Mouse (Mus musculus) yolk sac, embryonic 10.5 days (tissue): ENCODE results near the gene Lrrc46.

Experiments
- DNase-seq: peaks from one replicate; pipeline ENCODE4 v3.0.0-alpha.2; 2017; ENCODE audit warnings: low spot score

Gene Lrrc46

DNA sequence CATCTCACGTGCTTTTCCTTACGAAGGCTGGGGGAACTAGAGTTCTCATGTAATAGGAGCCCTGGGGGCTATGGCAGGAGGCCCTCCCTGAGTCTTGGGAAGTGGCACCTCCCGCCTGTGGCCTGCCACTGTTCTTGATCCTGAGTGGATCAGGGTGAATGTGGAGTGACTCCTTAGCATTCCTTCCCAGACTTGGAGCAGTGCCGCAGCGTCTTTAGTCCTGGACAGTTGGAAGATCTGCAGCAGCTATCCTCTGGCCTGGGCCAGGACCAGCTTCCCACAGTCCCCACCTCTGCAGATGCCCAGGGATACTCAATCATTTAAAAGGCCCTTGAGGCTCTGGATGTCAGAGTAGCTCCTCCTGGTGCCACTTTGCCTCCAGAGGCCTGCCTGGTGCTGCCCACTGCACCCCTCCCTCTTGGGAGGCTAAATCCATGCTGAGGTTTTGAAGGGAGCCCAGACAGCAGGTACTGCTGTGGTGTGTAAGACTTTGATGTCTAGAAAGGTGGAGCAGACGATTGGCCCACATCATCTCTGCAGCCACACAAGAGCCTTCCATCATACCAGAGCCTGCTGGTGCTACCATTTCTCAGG, 8.4 kb upstream of the Lrrc46 start:
- DNase-seq = no peak

DNA sequence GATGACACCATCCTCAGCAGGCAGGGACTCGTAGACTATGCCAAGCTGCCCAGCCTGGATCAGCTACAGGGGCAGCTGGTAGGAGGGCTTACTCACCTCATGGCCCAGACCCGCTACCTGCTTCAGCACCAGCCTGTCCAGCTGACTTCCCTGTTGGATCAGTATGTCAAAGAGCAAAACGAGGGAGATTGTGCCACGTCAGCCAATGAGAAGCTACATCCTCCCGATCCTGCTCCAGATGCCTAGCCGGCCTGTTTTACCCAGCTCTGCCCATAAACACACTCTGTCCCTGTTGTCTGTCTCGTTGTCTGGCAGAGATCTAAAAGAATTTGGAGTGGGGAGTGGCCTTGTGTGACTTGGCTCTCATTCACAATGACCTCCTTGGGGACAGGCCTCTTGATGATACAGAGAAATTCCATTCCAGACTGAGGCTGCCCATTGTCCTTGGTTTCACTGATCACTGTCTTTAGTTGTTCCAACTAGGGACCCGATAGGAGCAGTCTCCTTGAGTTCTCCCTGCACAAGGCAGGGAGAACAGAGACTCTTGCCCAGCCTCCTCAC, 7.0 kb upstream of the Lrrc46 start:
- no peak for DNase-seq

DNA sequence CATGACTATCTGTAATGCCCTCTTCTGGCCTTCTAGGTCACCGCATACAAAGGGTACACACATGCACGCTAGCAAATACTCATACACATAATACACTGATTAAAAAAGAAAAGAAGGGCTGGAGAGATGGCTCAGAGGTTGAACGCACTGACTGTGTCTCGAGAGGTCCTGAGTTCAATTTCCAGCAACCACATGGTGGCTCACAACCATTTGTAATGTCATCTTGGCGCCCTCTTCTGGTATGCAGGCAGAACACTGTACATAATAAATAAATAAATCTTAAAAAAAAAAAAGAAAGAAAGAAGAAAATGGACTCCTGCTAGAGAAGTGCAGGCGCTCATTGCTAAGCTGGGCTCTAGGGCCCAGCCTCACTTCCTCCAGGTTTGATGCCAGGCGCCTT, 4.7 kb upstream of the Lrrc46 start:
- DNase-seq = no peak

DNA sequence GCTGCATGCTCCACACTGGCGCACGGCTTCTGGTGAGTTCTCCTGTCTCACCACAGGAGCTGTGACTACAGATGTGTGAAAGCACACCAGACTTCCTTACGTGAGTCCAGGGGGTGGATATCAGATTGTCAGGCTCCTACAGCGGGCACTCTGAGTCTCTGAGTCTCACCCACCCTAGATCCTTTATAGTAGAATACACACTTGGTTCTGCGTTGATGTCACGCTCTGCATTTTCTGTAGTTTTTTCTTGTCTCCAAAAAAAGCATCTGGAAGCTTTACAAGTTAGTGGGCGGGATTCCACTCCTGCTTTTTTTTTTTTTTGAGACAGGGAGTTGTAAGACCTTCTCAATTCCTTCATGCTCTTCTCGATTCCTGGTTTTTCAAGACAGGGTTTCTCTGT, 3.7 kb upstream of the Lrrc46 start:
- no peak for DNase-seq

DNA sequence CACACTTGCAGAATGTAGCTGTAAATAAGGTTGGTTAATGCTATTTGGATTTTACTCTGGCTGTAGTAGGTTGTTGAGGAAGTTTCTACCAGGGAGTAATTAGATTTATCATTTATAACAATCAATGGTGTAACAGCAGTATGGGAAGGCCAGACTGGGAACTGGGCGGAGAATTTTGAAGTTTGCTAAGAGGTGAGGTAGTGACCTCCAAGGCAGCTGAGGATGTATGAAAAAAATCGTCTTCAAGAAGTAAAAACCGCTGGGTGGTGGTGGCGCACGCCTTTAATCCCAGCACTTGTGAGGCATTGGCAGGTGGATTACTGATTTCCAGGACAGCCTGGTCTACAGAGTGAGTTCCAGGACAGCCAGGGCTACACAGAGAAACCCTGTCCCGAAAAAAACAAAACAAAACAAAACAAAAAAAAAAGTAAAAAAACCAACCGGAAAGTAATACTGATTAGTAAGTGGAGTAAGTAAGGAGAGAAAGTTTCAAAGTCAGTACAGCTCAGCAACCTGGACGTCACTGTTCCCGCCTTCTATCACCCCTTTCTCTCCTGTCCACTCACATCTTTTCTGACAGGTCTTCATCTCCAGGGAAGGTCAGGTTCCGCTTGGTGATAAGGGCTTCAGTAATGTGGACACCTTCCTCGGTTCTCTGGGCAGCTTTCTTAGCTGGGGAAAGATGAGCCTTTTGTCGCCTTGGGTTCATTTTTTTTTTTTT, 746 bp downstream of the Lrrc46 start:
- no peak for DNase-seq

DNA sequence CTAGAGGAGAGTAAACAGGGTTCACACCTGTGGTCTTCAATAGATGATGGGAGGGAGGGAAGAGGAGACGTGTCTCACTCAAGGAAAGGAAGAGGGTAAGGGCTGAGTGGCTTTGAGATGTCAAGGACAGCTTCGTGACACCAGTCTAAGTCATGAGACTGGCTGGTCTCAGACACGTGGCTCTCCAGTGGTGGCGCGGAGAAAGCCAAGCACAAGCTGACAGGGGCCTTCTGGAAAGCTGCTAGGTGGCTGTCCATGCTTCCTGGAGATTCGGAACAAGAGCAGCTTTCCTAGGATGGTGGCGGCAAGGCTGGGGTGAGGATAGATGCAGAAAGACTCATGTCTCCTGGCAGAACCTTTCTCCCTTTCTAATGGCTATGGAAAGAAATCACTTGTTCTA, 2.3 kb downstream of the Lrrc46 start:
- DNase-seq = no peak

DNA sequence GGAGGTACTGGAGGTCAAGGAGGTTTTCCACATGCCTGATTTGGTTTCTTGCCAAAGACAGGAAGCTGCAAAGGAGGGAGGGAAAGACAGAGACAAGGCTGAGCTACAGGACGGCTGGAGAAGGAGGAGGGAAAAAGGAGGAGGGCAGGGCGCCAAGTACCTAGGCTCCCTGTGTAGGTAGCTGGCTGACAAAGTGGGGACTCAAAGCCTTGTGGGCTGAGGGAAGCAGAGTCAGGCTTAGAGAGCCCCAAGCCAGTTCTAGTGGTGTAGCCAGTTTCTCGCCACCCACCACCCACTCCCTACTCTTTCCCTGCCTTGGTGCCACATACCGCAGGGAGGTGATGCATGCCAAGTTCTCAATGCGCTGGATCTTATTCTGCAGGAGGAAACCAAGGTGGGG, 5.1 kb downstream of the Lrrc46 start:
- no peak for DNase-seq

DNA sequence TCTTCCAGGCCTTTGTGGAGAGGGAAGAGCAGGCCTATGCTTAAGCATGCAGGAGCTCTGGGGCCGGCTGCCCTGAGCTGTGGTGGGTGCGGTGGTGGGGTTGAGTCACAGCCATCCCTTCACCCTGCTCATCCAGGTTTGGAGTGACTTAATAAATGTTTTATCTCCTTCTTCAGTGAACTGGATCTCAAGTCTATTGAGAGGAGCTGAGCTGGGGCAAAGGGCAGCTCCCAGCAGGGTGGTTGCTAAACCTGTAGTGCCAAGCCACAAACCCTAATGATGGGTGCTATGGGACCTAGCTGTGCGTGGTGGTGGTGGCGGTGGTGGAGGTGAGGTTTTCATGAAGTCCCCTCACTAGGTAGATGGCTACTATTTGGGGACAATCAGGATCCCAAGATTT, 7.4 kb downstream of the Lrrc46 start:
- DNase-seq = no peak

DNA sequence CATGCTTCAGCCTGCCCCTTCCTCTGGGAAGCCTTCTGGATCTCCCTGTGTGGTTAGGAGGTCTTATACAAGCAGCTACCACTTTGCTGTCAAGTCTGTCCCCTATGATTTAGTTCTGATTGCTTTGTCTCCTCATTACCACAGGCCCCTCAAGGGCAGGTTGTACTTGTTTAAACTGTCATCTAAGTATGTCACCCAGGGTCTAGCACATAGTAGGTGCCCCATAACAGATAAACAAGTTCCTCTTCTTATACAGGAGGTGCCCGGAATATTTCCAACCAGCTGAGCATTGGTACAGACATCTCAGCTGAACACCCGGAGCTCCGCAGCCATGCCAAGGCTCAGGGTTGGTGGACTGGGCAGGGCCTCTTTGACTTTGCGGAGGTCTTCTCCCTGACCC, 8.7 kb downstream of the Lrrc46 start:
- no peak for DNase-seq

DNA sequence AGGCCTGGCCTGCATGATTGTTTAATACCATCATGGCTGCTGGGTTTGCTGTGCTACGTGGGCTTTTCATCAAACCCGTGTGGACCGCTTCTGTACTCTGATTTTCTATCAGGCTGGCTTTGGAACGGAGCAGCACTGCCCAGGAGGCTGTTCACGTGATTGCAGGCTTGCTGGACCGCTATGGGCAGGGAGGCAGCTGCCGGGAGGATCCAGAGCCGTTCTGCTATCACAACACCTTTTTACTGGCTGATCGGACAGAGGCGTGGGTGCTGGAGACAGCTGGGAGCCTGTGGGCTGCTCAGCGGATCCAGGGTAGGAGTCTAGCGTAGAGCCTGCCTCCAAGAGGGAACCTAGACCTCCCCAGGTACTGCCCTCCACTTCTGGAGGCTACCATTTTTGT, 9.2 kb downstream of the Lrrc46 start:
- DNase-seq = no peak

DNA sequence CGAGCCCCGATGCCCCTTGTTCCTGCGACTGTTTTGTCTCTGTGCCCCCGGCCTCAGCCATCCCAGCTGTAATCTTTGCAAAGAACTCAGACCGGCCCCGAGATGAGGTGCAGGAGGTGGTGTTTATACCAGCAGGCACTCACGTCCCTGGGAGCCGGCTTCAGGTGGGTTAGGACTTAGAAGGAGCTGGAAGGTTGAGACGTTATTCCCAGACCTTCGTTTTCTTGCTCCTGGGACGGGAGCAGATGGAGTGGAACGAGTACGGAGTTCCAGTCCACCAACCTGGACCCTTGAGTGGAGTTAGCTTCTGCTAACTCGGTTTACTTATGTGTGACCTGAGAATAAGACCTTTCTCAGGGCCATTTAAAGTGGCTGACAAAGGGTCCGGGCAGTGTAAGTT, 10.8 kb downstream of the Lrrc46 start:
- no peak for DNase-seq

DNA sequence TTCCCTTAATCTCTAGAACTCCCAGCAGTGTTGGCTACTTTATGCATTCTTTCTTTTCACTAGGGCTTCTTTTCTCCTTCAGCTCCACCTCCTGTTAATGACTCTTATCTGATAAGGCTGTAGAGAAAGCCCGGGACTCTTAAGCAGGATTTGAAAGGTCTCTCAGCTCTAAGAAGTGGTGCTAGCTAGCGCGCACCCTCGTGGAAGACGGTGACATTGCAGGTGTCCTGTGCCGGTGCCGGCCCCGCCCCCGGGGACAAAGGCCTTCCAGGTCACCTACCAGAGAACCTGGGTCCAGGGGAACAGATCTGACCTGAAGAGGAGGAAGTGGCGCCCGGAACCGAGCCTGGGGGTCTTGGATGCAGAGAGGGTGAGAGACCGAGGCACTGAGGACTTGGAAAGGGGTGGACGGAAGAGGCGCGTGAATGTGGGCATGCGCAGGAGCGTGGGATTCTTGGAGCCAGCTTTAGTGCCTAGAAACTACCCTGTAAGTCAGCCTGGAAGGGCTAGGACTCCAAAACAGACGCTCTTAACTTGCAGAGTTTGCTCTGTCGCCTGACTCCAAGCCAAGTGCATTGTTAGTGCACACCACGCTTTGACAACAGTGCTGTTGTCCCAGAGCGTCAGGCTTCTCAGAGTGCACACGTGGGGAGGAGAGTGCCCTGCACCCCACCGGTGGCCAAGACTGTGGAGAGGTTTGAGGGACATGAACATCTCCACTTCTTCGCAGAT, 11.4 kb downstream of the Lrrc46 start, which contains the start of gene Scrn2:
Gene Scrn2, plus strand, starts transcription at position 253 of the 732 bp plus-strand sequence.
- DNase-seq = peak; percentile 92

DNA sequence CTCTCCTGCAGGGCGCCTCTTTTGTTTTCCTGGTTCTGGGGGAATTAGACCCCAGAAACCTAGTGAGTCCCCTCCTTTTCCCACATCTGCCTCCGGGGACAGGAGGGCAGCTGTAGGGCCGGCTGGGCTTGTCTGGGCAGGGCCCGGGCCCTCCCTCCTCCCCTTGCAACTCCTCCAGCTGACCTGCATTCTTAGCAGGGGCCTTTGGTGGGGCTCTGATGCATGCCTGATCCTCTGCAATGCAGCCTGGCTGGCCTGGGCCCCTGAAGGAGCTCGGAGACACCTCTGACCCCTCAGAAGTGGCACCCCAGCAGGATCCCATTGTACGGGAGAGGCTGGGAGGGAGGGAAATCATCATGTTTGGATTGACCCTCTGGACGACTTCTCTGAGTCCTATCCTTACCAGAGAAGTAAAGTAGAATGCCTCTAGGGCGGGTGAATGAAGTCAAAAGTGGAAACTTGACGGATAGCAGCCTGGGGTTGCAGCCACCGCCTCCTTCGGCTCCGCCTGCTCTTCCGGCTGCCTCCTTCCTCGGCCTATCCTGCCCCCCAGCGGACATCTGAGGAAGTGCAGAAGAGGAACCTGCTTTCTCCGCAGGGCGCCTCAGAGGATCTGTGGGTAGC, 15.4 kb downstream of the Lrrc46 start:
- peak; percentile 78 for DNase-seq

DNA sequence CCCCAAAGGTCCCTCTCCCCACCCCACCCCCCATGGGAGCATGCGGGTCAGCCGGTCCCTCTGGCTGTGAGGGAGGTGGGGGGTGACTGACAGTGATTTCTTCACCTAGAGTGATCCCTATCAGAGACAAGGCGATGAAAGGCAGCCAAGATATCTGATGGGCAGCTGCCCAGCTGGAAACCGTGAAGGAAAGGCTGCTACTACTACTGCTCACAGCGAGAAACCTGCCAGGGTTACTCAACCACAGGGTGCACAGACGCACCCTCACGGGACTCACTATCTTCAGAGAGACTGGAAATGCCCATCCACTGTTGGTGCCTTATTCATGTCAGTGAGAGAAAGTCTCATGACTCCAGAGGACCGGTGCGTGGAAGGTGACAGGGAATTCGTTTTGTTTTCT, 16.2 kb downstream of the Lrrc46 start:
- no peak for DNase-seq

DNA sequence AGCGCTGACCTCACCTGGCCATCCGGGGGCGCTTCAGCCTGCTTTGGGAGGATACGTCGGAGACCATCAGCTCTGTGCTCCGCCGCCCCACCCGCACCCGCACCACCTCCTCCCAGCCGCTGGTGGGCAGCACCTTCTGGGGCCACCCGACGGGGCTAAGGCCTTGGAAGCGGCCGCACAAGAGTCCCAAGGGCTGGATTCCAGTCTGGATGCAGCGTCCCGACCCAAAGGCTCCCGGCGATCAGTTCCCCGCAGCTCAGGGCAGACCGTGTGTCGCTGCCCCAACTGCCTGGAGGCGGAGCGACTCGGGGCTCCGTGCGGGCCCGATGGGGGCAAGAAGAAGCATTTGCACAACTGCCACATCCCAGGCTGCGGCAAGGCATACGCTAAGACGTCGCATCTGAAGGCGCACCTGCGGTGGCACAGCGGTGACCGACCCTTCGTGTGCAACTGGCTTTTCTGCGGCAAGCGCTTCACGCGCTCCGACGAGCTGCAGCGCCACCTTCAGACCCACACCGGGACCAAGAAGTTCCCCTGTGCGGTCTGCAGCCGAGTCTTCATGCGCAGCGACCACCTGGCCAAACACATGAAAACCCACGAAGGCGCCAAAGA, 19.2 kb downstream of the Lrrc46 start:
- peak; percentile 58 for DNase-seq

DNA sequence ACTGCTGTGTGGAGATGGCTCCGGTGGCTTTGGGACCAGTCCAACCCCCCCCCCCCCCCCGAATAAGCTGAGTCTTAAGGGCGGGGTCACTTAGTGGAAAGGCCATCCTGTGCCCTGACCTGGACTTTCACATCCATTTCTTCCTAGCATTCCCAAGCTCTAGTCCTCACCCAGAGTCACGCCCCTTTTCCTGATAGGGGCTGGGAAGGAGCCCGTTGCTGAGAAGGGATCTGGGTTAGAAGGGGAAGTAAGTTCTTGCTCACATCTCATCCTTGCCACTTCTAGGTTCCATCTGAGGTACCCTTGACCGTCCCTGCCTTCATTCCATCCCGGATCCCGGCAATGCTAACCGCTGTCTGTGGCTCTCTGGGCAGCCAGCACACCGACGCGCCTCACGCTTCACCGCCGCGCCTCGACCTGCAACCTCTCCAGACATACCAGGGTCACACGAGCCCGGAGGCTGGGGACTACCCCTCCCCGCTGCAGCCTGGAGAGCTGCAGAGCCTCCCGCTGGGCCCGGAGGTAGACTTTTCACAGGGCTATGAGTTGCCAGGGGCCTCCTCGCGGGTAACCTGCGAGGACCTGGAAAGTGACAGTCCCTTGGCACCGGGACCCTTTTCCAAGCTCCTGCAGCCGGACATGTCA, 20.0 kb downstream of the Lrrc46 start:
- no peak for DNase-seq

DNA sequence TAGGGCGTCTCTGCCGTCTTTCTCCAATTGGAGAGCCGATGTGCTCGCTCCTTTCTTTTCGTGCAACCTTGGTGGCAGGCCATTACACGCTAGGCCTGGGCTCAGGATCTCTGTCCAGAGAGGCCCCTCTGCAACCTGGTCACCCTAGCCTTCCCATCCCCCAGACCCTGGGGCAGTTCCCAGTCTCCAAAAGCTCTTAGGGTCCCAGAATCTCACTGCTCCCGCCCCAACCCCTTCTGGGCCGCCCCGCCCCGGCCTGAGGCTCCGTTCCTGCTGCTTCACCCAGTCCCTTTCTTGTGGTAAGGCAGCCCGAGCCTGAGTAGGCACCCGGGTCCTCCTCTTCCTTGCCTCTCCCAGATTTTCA, 21.9 kb downstream of the Lrrc46 start:
- DNase-seq = no peak

DNA sequence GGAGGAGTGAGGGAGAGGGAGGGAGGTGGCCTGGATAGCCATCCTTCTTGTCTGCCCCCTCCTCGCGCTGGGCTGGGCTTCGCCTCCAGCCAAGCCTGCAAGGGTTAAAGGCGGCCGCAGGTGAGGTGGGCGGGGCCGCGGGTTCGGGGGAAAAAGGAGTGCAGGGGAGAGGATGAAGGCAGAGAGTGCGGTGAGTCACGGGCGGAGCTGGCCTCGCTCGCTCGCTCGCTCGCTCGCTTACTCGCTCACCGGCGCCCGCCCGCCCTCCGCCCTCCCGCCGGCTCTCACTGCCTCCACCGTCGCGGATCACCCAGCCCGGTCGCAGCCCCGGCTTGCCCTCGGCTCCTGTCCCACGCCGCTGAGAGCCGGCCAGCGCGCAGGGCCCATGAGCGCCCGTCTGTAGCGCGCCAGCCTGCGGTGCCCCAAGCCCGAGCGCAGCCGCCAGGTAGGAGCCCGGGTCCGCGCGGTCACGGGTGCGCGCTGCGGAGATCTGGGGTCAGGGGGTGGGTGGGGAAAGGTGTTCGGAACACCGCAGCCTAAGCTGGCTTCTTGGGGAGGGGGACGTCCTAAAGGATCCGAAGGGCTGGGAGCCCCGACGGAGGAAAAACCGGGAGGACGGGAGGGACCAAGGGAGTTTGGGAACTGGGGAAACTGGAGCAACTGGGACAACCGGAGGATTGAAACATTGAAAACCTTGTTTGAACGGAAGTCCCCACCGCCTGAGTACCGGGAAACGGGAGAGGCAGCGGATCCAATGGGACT, 22.4 kb downstream of the Lrrc46 start:
- DNase-seq = peak; percentile 44

DNA sequence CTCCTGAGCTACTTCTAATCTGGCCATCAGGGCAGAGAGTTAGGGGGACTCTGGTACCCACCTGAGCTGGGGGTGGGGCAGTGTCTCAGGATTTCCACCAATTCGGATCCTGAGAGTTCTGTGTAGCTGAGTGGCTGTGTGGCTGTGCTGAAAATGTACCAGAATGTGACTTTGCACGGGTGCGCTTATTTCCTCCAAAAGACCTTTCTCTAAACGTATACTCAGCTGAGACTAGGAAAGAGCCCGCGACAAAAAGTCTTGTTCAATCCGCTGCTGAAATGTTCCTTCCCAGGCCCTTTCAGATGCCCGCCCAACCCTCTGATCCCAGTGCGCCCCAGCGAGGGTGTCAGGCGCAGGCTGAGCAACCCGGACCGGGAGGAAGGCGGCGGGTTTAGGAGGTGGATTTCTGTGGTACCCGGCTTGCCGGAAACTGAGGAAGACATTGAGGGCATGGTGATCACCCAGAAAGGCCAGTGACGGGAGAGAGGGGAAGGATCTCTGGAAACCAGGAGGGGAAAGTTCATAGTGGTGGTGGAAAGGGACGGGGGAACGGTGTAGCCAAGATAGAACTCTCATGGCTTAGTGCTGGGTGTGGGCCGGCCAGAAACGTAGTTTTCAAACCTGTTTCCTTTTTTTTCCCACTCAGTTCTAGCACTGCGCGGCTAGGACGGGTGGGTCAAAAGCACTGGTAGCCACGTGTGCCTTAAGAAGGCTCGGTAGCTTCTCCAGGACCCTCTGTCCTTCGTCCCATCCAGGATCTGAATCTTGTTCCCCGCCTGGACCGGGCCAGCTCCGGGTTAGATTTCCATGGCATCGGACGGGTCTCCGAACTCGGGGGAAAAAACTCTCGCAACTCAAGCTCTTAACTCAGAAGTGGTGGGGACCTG, 23.3 kb downstream of the Lrrc46 start:
- peak; percentile 13 for DNase-seq

DNA sequence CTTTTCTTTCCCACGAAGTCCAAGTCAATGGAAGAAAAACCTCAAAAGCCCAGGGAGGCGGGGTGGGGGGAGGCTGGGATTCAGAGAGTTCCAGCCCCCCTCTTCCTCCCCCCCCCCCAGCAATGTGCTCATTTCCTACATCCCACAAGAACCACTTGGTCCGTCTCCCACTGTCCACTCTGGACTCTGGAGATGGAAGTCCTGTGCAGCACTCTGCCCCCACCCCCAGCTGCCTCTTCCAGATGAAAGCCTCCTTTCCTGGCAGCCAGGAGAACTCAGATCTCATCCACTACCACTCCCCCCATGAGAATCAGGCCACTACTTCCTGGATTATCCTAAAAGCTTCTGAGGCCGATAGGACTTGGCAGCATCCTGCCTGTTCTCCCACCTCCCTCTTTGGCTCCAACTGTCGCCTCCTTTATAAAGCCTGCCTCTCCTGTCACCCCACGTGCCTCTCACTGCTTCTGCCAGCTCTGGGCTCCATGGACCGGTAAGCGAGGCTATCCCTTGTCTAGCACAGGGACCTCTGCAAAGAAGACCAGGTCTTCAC, 28.0 kb downstream of the Lrrc46 start, which contains the start of gene Sp6:
Gene Sp6, plus strand, starts transcription at position 274 of the 550 bp plus-strand sequence.
- DNase-seq = no peak
